Mouse (Mus musculus): ENCODE data around the gene Pcdh7. TPM values are rescaled to one million over a fixed set of nuclear protein-coding genes. Genes with fewer than 3 reads are reported as not detected.

Gene Pcdh7
- not detected for polyA plus RNA-seq (2017; shearing (Covaris generic))

GRCm38 (mm10) chr5:57717906-57718875, at the start of gene Pcdh7:
Gene Pcdh7 (plus strand): TSS chr5:57717967.

Measured in CD4-positive, CD25-positive, alpha-beta regulatory T cell, adult 9 weeks (primary cell).